Mouse (Mus musculus) layer of hippocampus, postnatal 14 days (tissue): ENCODE measurements at regions not wholly inside any gene's neighbourhood (a gene's known extent, or its start where the extent isn't known, plus 50 kb on each side); places are given as distances from the start of the nearest gene placed in this dataset.
A peak's percentile ranks its signal among the peaks of the same experiment; 100 is the strongest.

Experiments
- DNase-seq, 2 experiments: peaks; one replicate each; pipeline ENCODE4 v3.0.0; 2021 to 2022; ENCODE audit warnings: low spot score in 2 of 2, mixed read lengths in 1 of 2

DNA sequence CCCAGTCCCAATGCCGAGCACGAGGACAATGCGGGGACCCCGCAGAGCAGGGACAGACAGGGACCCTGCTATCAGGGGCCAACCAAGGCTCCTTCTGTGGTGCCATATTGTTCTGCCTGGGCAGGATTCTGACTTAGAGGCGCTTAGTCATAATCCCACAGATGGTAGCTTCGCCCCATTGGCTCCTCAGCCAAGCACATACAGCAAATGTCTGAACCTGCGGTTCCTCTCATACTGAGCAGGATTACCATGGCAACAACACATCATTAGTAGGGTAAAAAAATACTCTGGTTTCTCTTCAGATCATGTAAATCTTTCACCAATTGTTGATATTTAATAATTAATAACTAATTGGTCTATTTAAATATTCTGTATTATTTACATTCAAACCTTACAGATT is 2140.3 kb upstream of the Cdh20 start:
- peak; percentile 99 for DNase-seq

DNA sequence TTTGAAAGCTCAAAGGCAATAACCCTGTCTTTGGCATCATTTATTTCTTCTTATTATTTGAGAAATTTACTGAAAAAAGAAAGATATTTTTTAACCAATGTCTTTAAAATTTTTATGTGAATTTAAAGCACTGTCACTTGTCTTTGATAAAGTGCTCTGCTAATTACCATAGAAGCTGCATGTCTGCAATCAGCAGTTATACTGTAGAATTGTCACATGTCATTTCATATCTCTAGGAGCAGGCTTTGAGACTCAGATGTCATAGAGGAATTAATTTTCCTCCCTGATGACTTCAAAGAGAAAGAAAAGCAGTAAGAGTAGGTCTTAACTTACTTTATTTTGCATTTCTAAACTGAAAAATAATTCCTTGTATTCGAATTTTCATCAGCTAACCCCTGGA is 2123.9 kb upstream of the Cdh20 start:
- no peak for DNase-seq

DNA sequence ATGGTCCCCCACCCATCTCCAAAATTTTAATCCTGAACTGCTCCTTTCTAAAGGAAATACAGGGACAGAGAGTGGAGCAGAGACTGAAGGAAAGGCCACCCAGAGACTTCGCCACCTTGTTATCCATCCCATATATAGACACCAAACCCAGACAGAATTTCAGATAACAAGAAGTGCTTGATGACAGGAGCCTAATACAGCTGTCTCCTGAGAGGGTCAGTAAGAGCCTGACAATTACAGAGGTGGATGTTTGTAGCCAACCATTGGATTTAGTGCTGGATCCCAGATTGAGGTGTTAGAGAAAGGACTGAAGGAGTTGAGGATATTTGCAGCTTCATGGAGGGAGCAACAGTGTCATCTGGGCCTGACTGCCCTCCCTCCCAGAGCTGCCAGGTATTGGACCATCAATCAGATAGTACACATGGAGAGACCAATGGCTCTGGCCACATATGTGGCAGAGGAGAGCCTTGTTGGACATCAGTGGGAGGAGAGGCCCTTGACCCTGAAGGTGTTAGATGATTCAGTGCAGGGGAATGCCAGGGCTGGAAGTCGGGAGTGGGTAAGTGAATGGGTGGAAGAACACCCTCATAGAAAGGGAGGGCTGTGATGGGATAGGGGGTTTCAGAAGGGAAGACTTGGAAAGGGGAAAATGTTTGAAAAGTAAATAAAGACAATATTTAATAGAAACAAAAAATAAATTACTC is 2080.8 kb upstream of the Cdh20 start:
- no peak for DNase-seq

DNA sequence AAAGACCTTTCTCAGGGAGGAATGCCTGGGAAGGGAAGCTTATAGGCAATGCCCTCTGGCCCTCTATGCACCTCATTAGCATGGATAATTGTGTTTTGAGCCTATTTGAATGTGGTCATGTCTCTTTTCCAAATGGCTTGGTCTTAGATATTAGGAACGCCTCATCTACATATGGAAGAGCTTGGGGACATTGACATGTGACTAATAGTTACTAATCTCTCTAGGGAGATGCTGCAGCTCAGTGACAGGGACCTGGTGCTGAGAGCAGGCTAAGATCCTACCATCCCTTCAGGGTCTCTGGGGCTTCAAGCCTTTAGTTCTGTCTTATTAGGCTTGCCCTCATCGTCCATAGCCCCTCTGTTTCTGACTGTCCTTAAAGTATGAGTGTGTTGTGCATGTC is 2051.9 kb upstream of the Cdh20 start:
- DNase-seq = no peak

DNA sequence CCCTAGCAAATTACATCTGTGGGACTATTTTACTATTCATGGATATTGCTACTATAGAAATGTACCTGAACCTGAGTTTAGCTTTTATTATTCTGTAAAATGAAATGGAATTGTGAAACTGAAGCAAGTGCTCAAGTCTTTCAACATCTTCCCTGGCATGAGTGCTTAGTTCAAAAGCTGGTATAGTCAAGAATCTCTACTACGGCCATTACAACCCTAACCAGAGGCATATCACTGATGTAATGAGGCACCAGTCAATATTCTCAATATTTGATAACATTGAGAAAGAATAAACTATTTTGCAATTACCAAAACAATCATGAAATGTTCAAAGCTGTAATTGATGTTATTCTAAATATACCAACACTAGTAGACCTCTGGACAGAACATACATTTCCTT is 2034.3 kb upstream of the Cdh20 start:
- DNase-seq = no peak

DNA sequence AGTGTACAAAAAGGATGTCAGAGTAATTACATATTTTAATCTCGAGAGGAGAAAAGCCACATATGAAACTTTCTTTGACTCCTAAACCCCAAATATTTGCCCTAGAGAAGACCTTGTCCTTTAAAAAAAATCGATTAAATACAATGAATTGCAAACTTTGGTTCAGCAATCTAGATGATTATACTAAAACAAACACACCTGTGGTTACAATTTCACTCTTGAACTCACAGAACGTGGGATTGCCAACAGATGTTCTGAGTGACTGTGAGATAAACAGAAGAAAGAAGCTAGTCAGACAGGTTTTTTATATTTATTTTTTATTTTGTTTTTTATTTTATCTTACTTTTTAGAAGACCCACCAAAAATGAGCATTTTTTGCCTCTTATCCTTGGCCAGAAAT is 2032.9 kb upstream of the Cdh20 start:
- no peak for DNase-seq

DNA sequence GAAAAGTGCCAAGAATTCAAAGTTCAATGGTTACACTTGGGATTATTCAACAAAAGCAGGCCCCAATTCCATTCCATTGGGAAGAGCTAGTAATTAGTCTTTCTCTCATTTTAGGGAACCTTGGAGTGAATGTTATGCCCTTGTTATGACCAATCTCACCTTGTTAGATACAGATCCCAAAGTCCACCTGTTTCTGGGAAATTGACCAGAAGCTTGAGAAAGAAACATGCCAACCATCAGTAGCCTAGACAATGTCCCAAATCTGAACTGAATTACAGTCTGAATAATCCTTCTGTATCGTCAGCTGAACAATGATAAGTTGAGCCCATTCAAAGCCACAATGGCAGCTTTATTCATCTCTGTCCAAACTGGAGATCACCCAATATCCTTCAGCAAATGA is 2010.4 kb upstream of the Cdh20 start:
- DNase-seq = no peak
